Mouse (Mus musculus) CD8-positive naive resting alpha-beta T cell, adult 2 months (primary cell): ENCODE measurements around the gene Dnali1.

Experiments used
- DNase-seq, 2 experiments: peaks; one replicate each; pipeline ENCODE4 v3.0.0; 2022; ENCODE audit warnings: low read depth in 2 of 2, low spot score in 2 of 2

Gene Dnali1

GRCm38 (mm10) chr4:125065517-125066307, at the start of gene Dnali1:
Gene Dnali1 (minus strand): TSS chr4:125065703.
- peak; percentile 35 to 54 for DNase-seq

GRCm38 (mm10) chr4:125115081-125115480, 49.6 kb upstream of the Dnali1 start:
- DNase-seq: no peak

GRCm38 (mm10) chr4:125114638-125115037, 49.1 kb upstream of the Dnali1 start:
- DNase-seq: peak; percentile 77 to 83

- DNase-seq: no peak
Measured at GRCm38 (mm10) chr4:125105354-125105753, 39.9 kb upstream of the Dnali1 start.

GRCm38 (mm10) chr4:125101334-125101733, 35.8 kb upstream of the Dnali1 start:
- no peak for DNase-seq

- peak; percentile 81 to 88 for DNase-seq
Measured at GRCm38 (mm10) chr4:125099458-125099857, 34.0 kb upstream of the Dnali1 start.

- no peak for DNase-seq
Measured at GRCm38 (mm10) chr4:125097412-125097811, 31.9 kb upstream of the Dnali1 start.

- no peak for DNase-seq
Measured at GRCm38 (mm10) chr4:125096066-125096465, 30.6 kb upstream of the Dnali1 start.

GRCm38 (mm10) chr4:125093031-125093430, 27.5 kb upstream of the Dnali1 start:
- no peak for DNase-seq

- DNase-seq: peak; percentile 23 to 53
Measured at GRCm38 (mm10) chr4:125085346-125085841, 19.9 kb upstream of the Dnali1 start.

- peak; percentile 93 to 94 for DNase-seq
Measured at GRCm38 (mm10) chr4:125084403-125085345, 19.2 kb upstream of the Dnali1 start, which contains the start of gene Meaf6. Gene Meaf6 (plus strand): TSS chr4:125085134.

- no peak for DNase-seq
Measured at GRCm38 (mm10) chr4:125078698-125079097, 13.2 kb upstream of the Dnali1 start.

GRCm38 (mm10) chr4:125077700-125078099, 12.2 kb upstream of the Dnali1 start:
- DNase-seq: no peak

GRCm38 (mm10) chr4:125066490-125067370, 1.2 kb upstream of the Dnali1 start, which contains the start of gene Snip1:
Gene Snip1 (plus strand): TSS chr4:125066672.
- peak; percentile 82 to 86 for DNase-seq

- no peak for DNase-seq
Measured at GRCm38 (mm10) chr4:125063829-125064228, 1.7 kb downstream of the Dnali1 start.

GRCm38 (mm10) chr4:125059025-125059424, 6.5 kb downstream of the Dnali1 start:
- no peak for DNase-seq

GRCm38 (mm10) chr4:125058033-125058432, 7.5 kb downstream of the Dnali1 start:
- DNase-seq: no peak

- DNase-seq: no peak
Measured at GRCm38 (mm10) chr4:125057273-125057672, 8.2 kb downstream of the Dnali1 start.

GRCm38 (mm10) chr4:125056476-125056875, 9.0 kb downstream of the Dnali1 start:
- no peak for DNase-seq

GRCm38 (mm10) chr4:125055385-125055784, 10.1 kb downstream of the Dnali1 start:
- DNase-seq: no peak
